Mouse (Mus musculus) forebrain, postnatal 0 days (tissue): ENCODE measurements around the gene Pogk. TPM values are rescaled to one million over a fixed set of nuclear protein-coding genes. Genes with fewer than 3 reads are reported as not detected.

Source experiments
- ATAC-seq: fragments of 200-750 bp; cut with Nextera tagmentation; 2 replicates; pipeline ENCODE4 v1.8.0; 2017; ENCODE audit warnings: mild to moderate bottlenecking, moderate library complexity
- DNase-seq: peaks from one replicate; pipeline ENCODE4 v3.0.0-alpha.2; 2015
- H3K27ac ChIP-seq: fragments of 300-500 bp; sonication (generic); 2 replicates; pipeline ENCODE4 v1.5.1; 2014; ENCODE audit warnings: low read depth, mild to moderate bottlenecking, antibody characterized with exemption, low read length, moderate library complexity, mixed read lengths
- H3K27me3 ChIP-seq: fragments of 300-500 bp; sonication (generic); 2 replicates; pipeline ENCODE4 v1.6.1; 2014; ENCODE audit warnings: mild to moderate bottlenecking, low read length, mixed read lengths; ENCODE audit not compliant: insufficient read depth
- H3K36me3 ChIP-seq: fragments of 300-500 bp; sonication (generic); 2 replicates; pipeline ENCODE4 v1.6.1; 2014; ENCODE audit warnings: mild to moderate bottlenecking, moderate library complexity; ENCODE audit not compliant: insufficient read depth
- H3K4me1 ChIP-seq: fragments of 300-500 bp; sonication (generic); 2 replicates; pipeline ENCODE4 v1.6.1; 2014; ENCODE audit warnings: antibody characterized with exemption; ENCODE audit not compliant: insufficient read depth
- H3K4me2 ChIP-seq: fragments of 300-500 bp; sonication (generic); 2 replicates; pipeline ENCODE4 v1.6.1; 2014; ENCODE audit warnings: low read depth, mild to moderate bottlenecking, moderate library complexity
- H3K4me3 ChIP-seq: fragments of 300-500 bp; sonication (generic); 2 replicates; pipeline ENCODE4 v1.5.1; 2014; ENCODE audit warnings: low read depth, low read length, mixed read lengths
- H3K9ac ChIP-seq: fragments of 300-500 bp; sonication (generic); 2 replicates; pipeline ENCODE4 v1.6.1; 2014; ENCODE audit warnings: mild to moderate bottlenecking
- H3K9me3 ChIP-seq: fragments of 300-500 bp; sonication (generic); 2 replicates; pipeline ENCODE4 v1.6.1; 2016; ENCODE audit warnings: low read length
- CTCF ChIP-seq: sonication (generic); IDR thresholded peaks from 2 replicates; pipeline ENCODE4 v1.5.1; 2016; ENCODE audit warnings: antibody characterized with exemption, control low read depth, low read depth
- WGBS: fragments of 180-500 bp; shearing (Covaris S2); extraction: QIAGEN DNeasy Blood & Tissue Kit; methylation state at CpG from one replicate; pipeline ENCODE4 v1.1.7; 2014; 5-methylcytosine and 5-hydroxymethylcytosine counted together
- polyA plus RNA-seq: library from polyadenylated mRNA; unstranded; fragments of >200 nt; fragmentation: Nextera tagmentation; extraction: Ambion mirVana; gene quantifications from 2 replicates; pipeline ENCODE4 v1.2.1, GENCODE M21; 2015
- total RNA-seq: library from RNA; depleted of rRNA; stranded (reverse); fragments of >200 nt; gene quantifications from 2 replicates; pipeline ENCODE4 v1.2.3, GENCODE M21; 2014

Pogk gene
- total and polyA plus RNA-seq, 2 experiments from 2014 or later, result 22.6 to 92.6 TPM

GRCm38 (mm10) chr1:166381336-166381735, 28.3 kb downstream of the Pogk start:
- Histone ChIP-seq H3K27me3 (no peaks in the 10 kb centered on the region), H3K4me3 (no peak overlapping the region), H3K4me2 (no peak overlapping the region; the same call in 1 of the 2 replicates), H3K36me3 (peaks cover 27% of the 10 kb centered on the region), H3K27ac (no peak overlapping the region), H3K9me3 (no peaks in the 10 kb centered on the region), H3K4me1 (peaks cover 11% of the 10 kb centered on the region; the same call in 1 of the 2 replicates), H3K9ac (no peak overlapping the region)
- TF ChIP-seq CTCF, result no peak
- 87% methylated on average over 10 of the region's 10 CpGs for WGBS
- DNase-seq (no peak), ATAC-seq (no peak)

GRCm38 (mm10) chr1:166379630-166380231, 29.9 kb downstream of the Pogk start:
- peak; percentile 19 for ATAC-seq
- WGBS, result under 1% methylated on average over 41 of the region's 41 CpGs
- no peaks in the 10 kb centered on the region for H3K27me3 ChIP-seq

GRCm38 (mm10) chr1:166379013-166379629, 30.5 kb downstream of the Pogk start, which contains the start of gene Tada1:
Gene Tada1 (plus strand): TSS chr1:166379097.
- DNase-seq, result peak; percentile 97
- under 1% methylated on average over 79 of the region's 81 CpGs for WGBS

More at GRCm38 (mm10) chr1:166379630-166380231, 29.9 kb downstream of the Pogk start:
- H3K27ac ChIP-seq, result peak overlapping the region; percentile 89
- H3K9me3 ChIP-seq, result no peaks in the 10 kb centered on the region
- peaks cover 11% of the 10 kb centered on the region; the same call in 1 of the 2 replicates for H3K4me1 ChIP-seq
- peak overlapping the region; percentile 76 for H3K4me2 ChIP-seq
- peaks cover 12% of the 10 kb centered on the region for H3K36me3 ChIP-seq
- peak overlapping the region; percentile 95 for H3K9ac ChIP-seq
- H3K4me3 ChIP-seq, result peak overlapping the region; percentile 98
- DNase-seq, result peak; percentile 74
- TF ChIP-seq CTCF, result no peak; the same call in none of the 2 replicates

GRCm38 (mm10) chr1:166378431-166379012, 31.1 kb downstream of the Pogk start:
- ATAC-seq (no peak; the same call in 1 of the 2 replicates), DNase-seq (no peak)
- Histone ChIP-seq H3K4me2 (peak overlapping the region; percentile 71), H3K4me1 (peaks cover 11% of the 10 kb centered on the region; the same call in 1 of the 2 replicates), H3K27me3 (no peaks in the 10 kb centered on the region), H3K27ac (peak overlapping the region; percentile 68), H3K9me3 (no peaks in the 10 kb centered on the region), H3K4me3 (peak overlapping the region; percentile 98), H3K36me3 (peaks cover 6% of the 10 kb centered on the region), H3K9ac (peak overlapping the region; percentile 63)
- TF ChIP-seq CTCF, result peak; percentile 23; the same call in 1 of the 2 replicates
- 6% methylated on average over 21 of the region's 21 CpGs for WGBS

More at GRCm38 (mm10) chr1:166379013-166379629, 30.5 kb downstream of the Pogk start, which contains the start of gene Tada1:
- Histone ChIP-seq H3K4me3 (peak within 1 kb of the TSS; percentile 98), H3K27ac (peak within 1 kb of the TSS; percentile 89), H3K4me2 (peak within 1 kb of the TSS; percentile 76), H3K27me3 (no peaks in the 10 kb centered on the region), H3K9ac (peak within 1 kb of the TSS; percentile 95), H3K36me3 (peaks cover 9% of the 10 kb centered on the region), H3K9me3 (no peaks in the 10 kb centered on the region), H3K4me1 (peaks cover 11% of the 10 kb centered on the region; the same call in 1 of the 2 replicates)
- 0 out of 2 replicates have a peak, but pooled peaks have one; percentile 9 for TF ChIP-seq CTCF
- ATAC-seq, result peak; percentile 96

GRCm38 (mm10) chr1:166377171-166377570, 32.5 kb downstream of the Pogk start:
- 82% methylated on average over 6 of the region's 6 CpGs for WGBS
- ATAC-seq, result no peak
- no peak overlapping the region for H3K9ac ChIP-seq

GRCm38 (mm10) chr1:166363122-166363521, 46.5 kb downstream of the Pogk start:
- no peak overlapping the region for H3K4me3 ChIP-seq
- no peaks in the 10 kb centered on the region for H3K4me1 ChIP-seq
- no peak overlapping the region for H3K4me2 ChIP-seq
- DNase-seq, result no peak
- H3K36me3 ChIP-seq, result no peaks in the 10 kb centered on the region
- H3K9ac ChIP-seq, result no peak overlapping the region
- no peaks in the 10 kb centered on the region for H3K9me3 ChIP-seq
- TF ChIP-seq CTCF, result no peak
- ATAC-seq, result no peak
- H3K27me3 ChIP-seq, result no peaks in the 10 kb centered on the region
- no peak overlapping the region for H3K27ac ChIP-seq

More at GRCm38 (mm10) chr1:166377171-166377570, 32.5 kb downstream of the Pogk start:
- H3K27ac ChIP-seq, result no peak overlapping the region
- no peaks in the 10 kb centered on the region for H3K36me3 ChIP-seq
- no peak for TF ChIP-seq CTCF
- no peak for DNase-seq
- no peak overlapping the region for H3K4me2 ChIP-seq
- H3K9me3 ChIP-seq, result no peaks in the 10 kb centered on the region
- peaks cover 11% of the 10 kb centered on the region; the same call in 1 of the 2 replicates for H3K4me1 ChIP-seq
- no peaks in the 10 kb centered on the region for H3K27me3 ChIP-seq
- H3K4me3 ChIP-seq, result no peak overlapping the region
